Mouse (Mus musculus): Measurements from ENCODE around the gene Zfp963.
"Not testable (repeated sequence)": the region's sequence is repeated elsewhere in the genome, so short reads cannot be mapped to it uniquely, and the experiment has no call there.

Zfp963 gene

DNA sequence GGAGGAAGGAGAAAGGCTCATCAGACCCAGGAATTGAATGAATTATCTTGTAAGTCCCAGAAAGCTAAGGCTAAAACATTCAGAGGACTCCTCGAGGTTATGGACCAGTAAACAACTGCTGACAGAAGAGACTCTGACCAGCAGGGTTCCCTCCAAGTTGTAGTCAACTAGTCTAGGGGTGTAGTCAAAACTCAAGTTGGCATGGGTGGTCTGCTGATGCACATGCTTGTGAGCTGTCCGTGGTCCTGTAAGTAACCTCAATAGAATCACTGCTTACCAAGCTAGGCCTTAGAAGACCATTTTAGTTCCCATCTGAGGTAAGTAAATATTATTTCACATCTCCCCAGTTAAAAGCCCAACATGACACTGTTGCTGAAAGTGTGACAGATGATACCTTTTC, 8.5 kb downstream of the Zfp963 start:
- no peak for DNase-seq (ENCODE audit: extremely low spot score, low spot score)

DNA sequence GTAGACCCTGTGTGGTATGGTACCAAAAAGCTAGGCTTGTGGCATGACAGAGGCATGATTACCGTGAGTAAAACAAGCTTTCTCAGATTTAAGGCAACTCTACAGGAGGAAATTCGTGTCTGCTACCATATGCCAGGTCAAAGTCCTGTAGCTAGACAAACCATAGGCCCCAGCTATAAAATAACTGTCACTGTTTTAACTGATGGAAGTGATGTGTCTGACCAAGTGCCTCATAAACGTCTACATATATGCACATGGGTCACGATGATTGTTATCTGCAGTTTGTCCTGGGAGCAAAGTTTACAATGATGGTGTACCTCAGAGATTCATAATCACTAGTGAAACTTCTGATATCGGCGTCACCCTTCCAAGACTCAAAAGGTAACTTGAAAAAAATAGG, 9.0 kb downstream of the Zfp963 start:
- DNase-seq (ENCODE audit: extremely low spot score, low spot score): no peak

DNA sequence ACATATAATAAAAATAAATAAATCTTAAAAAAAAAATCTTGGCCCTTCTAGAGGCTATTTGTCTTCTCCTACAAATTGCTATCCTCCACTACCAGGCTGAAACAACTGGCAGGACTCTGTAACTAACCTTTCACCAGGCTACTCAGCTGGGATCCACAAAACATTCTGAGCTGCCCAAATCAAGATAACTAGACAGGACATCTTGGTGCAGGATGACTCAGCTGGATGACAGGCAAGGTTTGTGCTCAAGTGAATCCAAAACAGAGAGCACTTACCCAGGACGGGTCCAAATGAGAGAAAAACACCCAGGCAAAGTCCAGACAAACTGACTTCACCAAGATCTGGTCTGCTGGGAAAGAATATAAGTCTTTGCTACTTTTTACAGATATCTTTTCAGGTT, 14.3 kb downstream of the Zfp963 start:
- no peak for DNase-seq (ENCODE audit: extremely low spot score, low spot score)

DNA sequence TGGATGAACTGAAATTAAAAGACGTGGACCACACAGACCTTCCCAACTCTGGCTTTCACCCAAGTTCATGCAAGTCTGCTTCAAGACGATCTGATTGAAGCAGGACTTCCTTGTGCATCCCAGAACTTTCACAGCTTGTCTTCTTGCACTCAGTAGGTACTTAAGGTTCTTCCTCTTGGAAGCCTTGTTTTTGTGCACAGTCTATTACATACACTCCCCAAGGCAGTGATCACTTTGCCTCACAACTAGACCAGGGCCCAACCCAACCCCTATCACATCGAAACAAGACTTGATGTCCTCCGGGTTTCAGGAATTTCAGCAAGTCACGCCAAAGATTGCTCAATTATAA, 32.6 kb downstream of the Zfp963 start:
- DNase-seq (ENCODE audit: extremely low spot score, low spot score): no peak

DNA sequence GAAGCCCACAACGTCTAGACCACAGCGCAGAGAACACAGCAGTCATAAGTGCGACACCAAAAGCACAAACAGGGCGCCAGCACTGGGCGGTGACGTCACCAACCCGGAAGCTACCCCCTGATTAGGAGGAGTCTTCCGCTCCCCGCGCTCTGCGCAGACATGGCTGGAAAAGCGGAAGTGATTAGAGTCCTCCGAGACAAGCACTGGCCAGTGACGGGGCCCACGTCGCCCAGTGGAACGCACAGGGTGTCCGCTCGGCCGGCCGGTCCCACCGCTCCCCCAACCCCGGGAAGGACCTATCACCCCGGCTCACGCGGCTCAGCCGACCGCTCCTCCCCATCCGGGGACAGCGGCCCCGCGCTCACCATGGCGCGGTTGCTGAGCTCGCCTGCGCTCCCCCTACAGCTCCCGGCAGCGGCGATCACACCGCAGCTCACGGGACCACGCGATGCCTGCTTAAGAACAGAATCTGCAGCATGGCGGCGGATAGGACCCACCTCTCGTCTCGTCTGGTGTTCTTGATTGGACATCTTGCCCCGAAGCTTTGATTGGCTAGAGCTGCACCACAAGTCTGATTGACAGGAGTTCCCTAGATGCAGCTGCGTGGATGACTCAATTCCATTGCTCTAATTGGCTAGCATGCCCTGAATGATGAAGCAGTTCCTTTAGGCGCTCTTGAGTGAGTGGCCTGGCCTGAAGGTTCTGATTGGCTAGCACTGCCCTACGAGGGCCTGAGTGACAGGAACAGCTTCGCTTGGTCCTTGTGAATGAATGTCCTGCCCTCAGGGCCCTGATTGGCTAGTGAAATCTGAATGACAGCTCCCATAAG, 33.2 kb downstream of the Zfp963 start:
- DNase-seq (ENCODE audit: extremely low spot score, low spot score): peak; percentile 92

DNA sequence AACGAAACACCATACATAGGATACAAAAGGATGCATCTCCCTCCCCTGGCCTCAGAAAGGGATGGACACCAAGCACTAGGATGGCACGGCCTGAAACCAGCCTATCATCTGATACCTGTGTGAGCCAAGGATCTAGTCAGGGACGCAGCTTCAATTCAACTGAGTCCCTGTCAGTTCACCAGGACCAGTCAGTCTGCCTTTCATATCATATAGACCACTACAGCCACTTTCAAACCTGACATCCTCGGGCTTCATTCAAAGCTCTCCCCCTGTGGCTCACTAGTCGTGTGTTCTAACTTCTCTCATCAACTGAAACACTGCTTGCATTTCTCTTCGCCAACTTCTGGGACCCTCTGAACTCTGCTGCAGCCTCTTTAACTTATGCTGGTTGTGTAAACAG, 34.4 kb downstream of the Zfp963 start:
- DNase-seq (ENCODE audit: extremely low spot score, low spot score): no peak

DNA sequence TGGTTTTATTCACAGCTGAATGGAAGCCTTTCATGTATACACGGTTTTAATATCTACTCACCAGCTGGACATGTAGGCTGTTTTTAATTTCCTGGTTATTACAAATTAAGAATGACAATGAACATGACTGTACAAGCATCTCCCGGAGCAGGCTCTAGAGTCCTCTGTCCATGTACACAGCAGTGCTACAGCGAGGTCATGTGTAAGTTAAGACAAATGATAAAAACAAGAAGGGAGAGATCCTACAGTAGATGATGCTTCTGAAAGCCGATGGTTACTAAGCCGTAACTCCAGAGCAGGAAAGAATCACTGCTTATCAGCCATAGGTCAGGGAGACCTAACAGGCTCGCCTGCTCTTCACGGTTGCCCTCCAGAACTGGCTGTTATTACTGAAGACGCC, 36.3 kb downstream of the Zfp963 start:
- no peak for DNase-seq (ENCODE audit: extremely low spot score, low spot score)

DNA sequence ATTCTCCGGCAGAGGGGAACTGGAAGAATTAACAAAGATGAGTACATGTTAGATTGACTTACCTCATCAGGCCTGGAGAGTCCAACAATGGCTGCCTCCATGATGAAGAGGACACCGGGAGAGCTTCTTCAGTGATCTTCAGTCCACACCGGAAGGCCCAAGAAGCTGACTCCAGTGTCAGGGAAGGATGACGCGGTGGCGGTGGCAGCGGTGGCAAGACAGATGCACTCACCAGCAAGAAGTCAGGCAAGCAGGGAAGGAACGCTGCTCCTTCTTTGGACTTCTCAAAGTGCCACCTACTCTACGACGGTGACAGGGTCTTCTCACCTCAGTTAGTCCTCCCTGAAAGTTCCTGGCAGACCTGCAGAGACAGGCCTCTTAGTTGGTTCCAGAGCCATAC, 39.1 kb downstream of the Zfp963 start, which contains the start of gene Zfp869:
Gene Zfp869, minus strand, starts transcription at position 101 of the 400 bp plus-strand sequence.
- DNase-seq (ENCODE audit: extremely low spot score, low spot score): not testable (repeated sequence)

DNA sequence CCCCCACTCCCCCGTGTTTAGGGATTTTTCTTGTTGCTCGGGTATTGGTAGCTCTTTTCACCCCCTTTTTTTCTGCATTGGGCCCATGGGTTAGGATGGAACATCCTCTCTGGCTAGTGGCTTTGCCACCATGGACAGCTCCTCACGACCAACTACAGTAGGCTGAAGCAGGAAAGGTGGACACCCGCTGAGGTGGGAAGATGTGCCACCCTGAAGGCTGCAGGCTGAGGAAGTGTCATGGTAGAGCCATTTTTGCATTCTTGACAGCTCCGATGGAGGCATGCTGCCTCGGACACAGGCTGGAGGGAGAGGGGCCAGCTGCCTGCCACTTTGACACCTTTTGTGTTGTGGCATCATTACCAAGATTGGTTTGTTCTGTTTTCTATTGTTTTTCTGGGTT, 48.0 kb downstream of the Zfp963 start:
- DNase-seq (ENCODE audit: extremely low spot score, low spot score): no peak
